Mouse (Mus musculus) MEL (cell line): ENCODE results near the gene Numbl.

ENCODE experiments used
- CHD2 ChIP-seq: IDR thresholded peaks from 2 replicates; pipeline ENCODE4 v1.6.1; 2011; ENCODE audit warnings: low read length, improper control_type of control experiment
- CTCF ChIP-seq, 3 experiments: IDR thresholded peaks in 2 of 3; conservative IDR thresholded peaks in 1 of 3; 2 replicates each; pipeline ENCODE4 v1.5.1; 2011 to 2012; ENCODE audit warnings: low read length in 3 of 3, low read depth in 2 of 3, mild to moderate bottlenecking in 2 of 3, improper control_type of control experiment in 1 of 3, inconsistent platforms in 1 of 3, mixed read lengths in 1 of 3, moderate library complexity in 1 of 3; ENCODE audit not compliant: control insufficient read depth in 1 of 3, insufficient read depth in 1 of 3, poor library complexity in 1 of 3, severe bottlenecking in 1 of 3
- E2F4 ChIP-seq: IDR thresholded peaks from 2 replicates; pipeline ENCODE4 v1.6.1; 2011; ENCODE audit warnings: low read depth, low read length, improper control_type of control experiment, borderline replicate concordance
- EP300 ChIP-seq, 2 experiments: IDR thresholded peaks; 2 replicates each; pipeline ENCODE4 v1.6.1; 2011; ENCODE audit warnings: improper control_type of control experiment in 2 of 2, low read length in 2 of 2, low read depth in 1 of 2, mild to moderate bottlenecking in 1 of 2
- MAFK ChIP-seq: IDR thresholded peaks from 2 replicates; pipeline ENCODE4 v1.6.1; 2011; ENCODE audit warnings: low read depth, mild to moderate bottlenecking, low read length, improper control_type of control experiment, borderline replicate concordance
- MEF2A ChIP-seq: IDR thresholded peaks from 2 replicates; pipeline ENCODE4 v1.6.1; 2014; ENCODE audit warnings: low read depth, mild to moderate bottlenecking, inconsistent platforms, low read length, improper control_type of control experiment; ENCODE audit not compliant: poor library complexity, insufficient replicate concordance, severe bottlenecking; ENCODE audit errors: extremely low read depth
- POLR2A ChIP-seq, 2 experiments: IDR thresholded peaks; 2 replicates each; pipeline ENCODE4 v1.6.1; 2011 to 2012; ENCODE audit warnings: low read length in 2 of 2, mild to moderate bottlenecking in 2 of 2, control low read depth in 1 of 2, improper control_type of control experiment in 1 of 2, low read depth in 1 of 2, moderate library complexity in 1 of 2; ENCODE audit not compliant: control insufficient read depth in 1 of 2, insufficient read depth in 1 of 2, poor library complexity in 1 of 2
- POLR2AphosphoS2 ChIP-seq: IDR thresholded peaks from 2 replicates; pipeline ENCODE4 v1.6.1; 2011; ENCODE audit warnings: low read length, improper control_type of control experiment
- POLR2AphosphoS5 ChIP-seq: IDR thresholded peaks from 2 replicates; pipeline ENCODE4 v1.6.1; 2012; ENCODE audit warnings: low read depth, borderline replicate concordance, mild to moderate bottlenecking, inconsistent platforms, low read length, moderate library complexity, mixed read lengths
- RAD21 ChIP-seq: IDR thresholded peaks from 2 replicates; pipeline ENCODE4 v1.6.1; 2011; ENCODE audit warnings: mild to moderate bottlenecking, low read depth, low read length, improper control_type of control experiment
- RCOR1 ChIP-seq: IDR thresholded peaks from 2 replicates; pipeline ENCODE4 v1.6.1; 2012; ENCODE audit warnings: low read depth, mild to moderate bottlenecking, inconsistent platforms, low read length, improper control_type of control experiment
- TCF12 ChIP-seq: IDR thresholded peaks from 2 replicates; pipeline ENCODE4 v1.6.1; 2014; ENCODE audit warnings: low read depth, mild to moderate bottlenecking, inconsistent platforms, low read length, improper control_type of control experiment, moderate library complexity
- USF1 ChIP-seq: IDR thresholded peaks from 2 replicates; pipeline ENCODE4 v1.6.1; 2014; ENCODE audit warnings: low read depth, mild to moderate bottlenecking, inconsistent platforms, low read length, improper control_type of control experiment, moderate library complexity

DNA sequence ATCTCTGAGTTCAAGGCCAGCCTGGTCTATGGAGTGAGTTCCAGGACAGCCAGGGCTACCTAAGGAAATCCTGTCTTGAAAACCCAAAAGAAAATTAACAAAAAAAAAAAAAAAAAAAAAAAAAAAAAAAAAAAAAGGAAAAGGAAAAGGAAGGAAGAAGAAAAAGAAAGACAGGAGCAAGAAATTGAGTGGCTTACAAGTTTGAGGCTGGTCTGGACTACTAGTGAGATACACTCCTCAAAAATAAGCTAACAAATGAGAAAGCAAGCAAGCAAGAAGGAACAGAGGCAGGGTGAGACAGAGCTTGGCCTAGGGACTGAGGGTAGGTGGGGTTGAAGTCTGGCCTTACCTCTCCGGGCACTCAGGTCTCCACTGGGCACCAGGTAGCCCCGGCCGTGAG, 51.6 kb downstream of the Numbl start:
- TF ChIP-seq EP300 (IDR thresholded peaks at IDR 0.05; ENCODE audit: low read depth in 1 of 2, low read length in 2 of 2): no peak
- TF ChIP-seq CTCF (IDR thresholded peaks at IDR 0.05 in 2 of 3, conservative IDR thresholded peaks at IDR 0.05 in 1 of 3; ENCODE audit: control insufficient read depth in 1 of 3, insufficient read depth in 1 of 3, low read depth in 2 of 3, low read length in 3 of 3, poor library complexity in 1 of 3, severe bottlenecking in 1 of 3): no peak
- TF ChIP-seq POLR2A (IDR thresholded peaks at IDR 0.05; ENCODE audit: control insufficient read depth in 1 of 2, insufficient read depth in 1 of 2, low read depth in 1 of 2, low read length in 2 of 2, poor library complexity in 1 of 2): no peak
- TF ChIP-seq MAFK: no peak
- TF ChIP-seq MEF2A: no peak
- TF ChIP-seq TCF12: no peak
- no peak for TF ChIP-seq E2F4
- TF ChIP-seq POLR2AphosphoS5: no peak
- TF ChIP-seq USF1: no peak
- TF ChIP-seq RAD21: no peak
- no peak for TF ChIP-seq POLR2AphosphoS2
- TF ChIP-seq CHD2: no peak
- TF ChIP-seq RCOR1: no peak
